Mouse (Mus musculus) limb, embryonic 15.5 days (tissue): ENCODE data around the gene Gipc2. TPM values are rescaled to one million over a fixed set of nuclear protein-coding genes. Genes with fewer than 3 reads are reported as not detected.

Experiments
- ATAC-seq: fragments of 200-750 bp; cut with Nextera tagmentation; 2 replicates; pipeline ENCODE4 v1.8.0; 2017; ENCODE audit warnings: low read depth, moderate TSS enrichment; ENCODE audit not compliant: insufficient number of reproducible peaks, low FRiP score, low TSS enrichment
- H3K27ac ChIP-seq: fragments of 300-500 bp; sonication (generic); 2 replicates; pipeline ENCODE4 v1.5.1; 2015; ENCODE audit warnings: moderate library complexity, mild to moderate bottlenecking, inconsistent platforms
- H3K27me3 ChIP-seq: fragments of 300-500 bp; sonication (generic); 2 replicates; pipeline ENCODE4 v1.6.1; 2015; ENCODE audit warnings: inconsistent platforms
- H3K36me3 ChIP-seq: fragments of 300-500 bp; sonication (generic); 2 replicates; pipeline ENCODE4 v1.6.1; 2015; ENCODE audit warnings: inconsistent platforms
- H3K4me1 ChIP-seq: fragments of 300-500 bp; sonication (generic); 2 replicates; pipeline ENCODE4 v1.6.1; 2015; ENCODE audit warnings: inconsistent platforms
- H3K4me2 ChIP-seq: fragments of 300-500 bp; sonication (generic); 2 replicates; pipeline ENCODE4 v1.6.1; 2015; ENCODE audit warnings: mild to moderate bottlenecking, inconsistent platforms
- H3K4me3 ChIP-seq: fragments of 300-500 bp; sonication (generic); 2 replicates; pipeline ENCODE4 v1.5.1; 2015; ENCODE audit warnings: mild to moderate bottlenecking, inconsistent platforms
- H3K9ac ChIP-seq: fragments of 300-500 bp; sonication (generic); 2 replicates; pipeline ENCODE4 v1.6.1; 2015; ENCODE audit warnings: inconsistent platforms
- H3K9me3 ChIP-seq: fragments of 300-500 bp; sonication (generic); 2 replicates; pipeline ENCODE4 v1.6.1; 2016; ENCODE audit warnings: inconsistent platforms
- WGBS: fragments of 180-500 bp; shearing (Covaris S2); methylation state at CpG from one replicate; pipeline ENCODE4 v1.1.7; 2015; 5-methylcytosine and 5-hydroxymethylcytosine counted together
- polyA plus RNA-seq: library from polyadenylated mRNA; unstranded; fragments of >200 nt; fragmentation: Nextera tagmentation; extraction: Ambion mirVana; gene quantifications from 2 replicates; pipeline ENCODE4 v1.2.1, GENCODE M21; 2015

Gipc2 gene
- polyA plus RNA-seq, 1 experiment from 2014 or later, result 9.1 TPM

DNA sequence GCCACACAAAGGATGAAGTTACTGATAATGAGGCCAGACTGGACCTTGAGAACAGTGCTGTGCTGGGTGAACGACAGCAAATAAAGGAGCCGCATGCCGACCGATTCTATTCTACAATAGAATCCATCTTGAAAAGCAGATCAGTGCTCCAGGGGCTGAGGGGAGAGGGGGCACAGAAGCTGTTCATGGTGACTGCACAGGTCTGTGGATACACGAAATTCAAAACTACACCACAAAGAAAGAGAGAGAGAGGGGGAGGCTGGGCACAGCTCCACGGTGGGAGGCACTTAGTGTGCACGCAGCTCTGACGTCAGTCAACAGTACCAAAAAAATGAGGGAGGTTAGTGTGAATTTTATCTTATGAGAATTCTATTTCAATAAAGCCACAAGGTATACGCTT lies 17.5 kb upstream of the Gipc2 start:
- no peak overlapping the region for H3K4me3 ChIP-seq
- H3K27ac ChIP-seq, result no peak overlapping the region
- H3K27me3 ChIP-seq, result no peaks in the 10 kb centered on the region
- H3K9me3 ChIP-seq, result no peaks in the 10 kb centered on the region
- no peak for ATAC-seq
- H3K36me3 ChIP-seq, result peaks cover 16% of the 10 kb centered on the region
- H3K9ac ChIP-seq, result no peak overlapping the region
- H3K4me1 ChIP-seq, result peaks cover 3% of the 10 kb centered on the region; the same call in 1 of the 2 replicates
- H3K4me2 ChIP-seq, result no peak overlapping the region
- 88% methylated on average over 9 of the region's 9 CpGs for WGBS

DNA sequence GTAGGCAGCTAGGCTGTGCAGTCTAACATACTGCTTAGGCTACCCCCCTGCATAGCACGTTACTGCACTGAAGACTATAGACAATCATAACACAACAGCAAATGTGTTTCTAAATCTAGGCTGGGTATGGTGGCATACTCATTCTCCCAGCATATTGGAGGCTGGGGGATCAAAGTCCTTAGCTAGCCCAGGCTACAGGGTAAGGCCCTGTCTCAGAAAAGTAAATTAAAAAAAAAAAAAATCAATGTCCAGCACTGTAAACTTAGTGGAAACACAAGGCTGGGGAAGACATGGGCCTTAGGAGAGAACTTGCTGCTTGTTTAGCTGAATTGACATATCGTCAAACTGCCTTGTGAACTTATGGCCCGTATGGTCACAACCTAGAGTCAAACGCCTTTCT lies 14.6 kb upstream of the Gipc2 start:
- no peaks in the 10 kb centered on the region for H3K27me3 ChIP-seq
- H3K4me3 ChIP-seq, result no peak overlapping the region
- H3K4me1 ChIP-seq, result peaks cover 3% of the 10 kb centered on the region; the same call in 1 of the 2 replicates
- H3K9ac ChIP-seq, result no peak overlapping the region
- no peaks in the 10 kb centered on the region for H3K9me3 ChIP-seq
- ATAC-seq, result no peak
- H3K4me2 ChIP-seq, result no peak overlapping the region
- no peak overlapping the region for H3K27ac ChIP-seq
- 93% methylated on average over 4 of the region's 4 CpGs for WGBS
- H3K36me3 ChIP-seq, result peaks cover 16% of the 10 kb centered on the region

GRCm38 (mm10) chr3:152179285-152179684 lies 13.3 kb upstream of the Gipc2 start:
- peaks cover 12% of the 10 kb centered on the region for H3K36me3 ChIP-seq
- H3K4me1 ChIP-seq, result peaks cover 3% of the 10 kb centered on the region; the same call in 1 of the 2 replicates
- no peak overlapping the region for H3K4me2 ChIP-seq
- WGBS, result 10% methylated on average over 1 of the region's 1 CpGs
- peak; percentile 65; the same call in 1 of the 2 replicates for ATAC-seq
- no peak overlapping the region for H3K9ac ChIP-seq
- no peaks in the 10 kb centered on the region for H3K27me3 ChIP-seq
- H3K9me3 ChIP-seq, result no peaks in the 10 kb centered on the region
- H3K27ac ChIP-seq, result no peak overlapping the region; the same call in 1 of the 2 replicates
- H3K4me3 ChIP-seq, result no peak overlapping the region

DNA sequence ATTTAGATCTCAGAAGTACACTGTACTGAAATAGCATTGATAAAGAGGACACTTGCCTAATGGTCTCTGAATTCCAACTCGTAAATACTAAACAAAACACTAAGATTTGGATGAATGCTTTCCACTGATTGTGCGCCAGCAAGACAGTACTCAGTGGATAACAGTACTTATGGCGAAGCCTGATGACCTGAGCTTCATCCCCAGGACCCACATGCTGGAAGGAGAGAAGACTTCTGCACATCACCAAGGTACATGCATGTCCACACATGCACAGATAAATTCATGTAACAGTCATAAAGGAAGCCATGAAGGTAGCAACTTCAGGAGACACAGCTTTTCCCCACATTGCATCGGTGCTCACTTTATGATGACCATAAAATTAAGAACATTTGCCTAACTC lies 12.8 kb upstream of the Gipc2 start:
- Histone ChIP-seq H3K27me3 (no peaks in the 10 kb centered on the region), H3K36me3 (peaks cover 12% of the 10 kb centered on the region), H3K4me3 (no peak overlapping the region), H3K4me2 (no peak overlapping the region), H3K27ac (no peak overlapping the region; the same call in 1 of the 2 replicates), H3K4me1 (peaks cover 3% of the 10 kb centered on the region; the same call in 1 of the 2 replicates), H3K9me3 (no peaks in the 10 kb centered on the region), H3K9ac (no peak overlapping the region)
- WGBS, result 56% methylated on average over 4 of the region's 4 CpGs
- no peak for ATAC-seq

- ATAC-seq, result no peak
- no peak overlapping the region for H3K4me2 ChIP-seq
- no peak overlapping the region for H3K9ac ChIP-seq
- no peaks in the 10 kb centered on the region for H3K4me1 ChIP-seq
- no peaks in the 10 kb centered on the region for H3K36me3 ChIP-seq
- no peak overlapping the region for H3K4me3 ChIP-seq
- WGBS, result 52% methylated on average over 7 of the region's 7 CpGs
- no peak overlapping the region for H3K27ac ChIP-seq
- peaks cover 7% of the 10 kb centered on the region; the same call in 1 of the 2 replicates for H3K27me3 ChIP-seq
- H3K9me3 ChIP-seq, result no peaks in the 10 kb centered on the region
Measured at GRCm38 (mm10) chr3:152172322-152172935, 6.4 kb upstream of the Gipc2 start.

GRCm38 (mm10) chr3:152171862-152172261 lies 5.8 kb upstream of the Gipc2 start:
- no peaks in the 10 kb centered on the region for H3K9me3 ChIP-seq
- peaks cover 5% of the 10 kb centered on the region; the same call in 1 of the 2 replicates for H3K4me1 ChIP-seq
- H3K27me3 ChIP-seq, result peaks cover 7% of the 10 kb centered on the region; the same call in 1 of the 2 replicates
- no peak overlapping the region for H3K4me3 ChIP-seq
- H3K4me2 ChIP-seq, result no peak overlapping the region
- WGBS, result 60% methylated on average over 7 of the region's 7 CpGs
- no peak for ATAC-seq
- H3K9ac ChIP-seq, result no peak overlapping the region
- H3K36me3 ChIP-seq, result no peaks in the 10 kb centered on the region
- H3K27ac ChIP-seq, result no peak overlapping the region

DNA sequence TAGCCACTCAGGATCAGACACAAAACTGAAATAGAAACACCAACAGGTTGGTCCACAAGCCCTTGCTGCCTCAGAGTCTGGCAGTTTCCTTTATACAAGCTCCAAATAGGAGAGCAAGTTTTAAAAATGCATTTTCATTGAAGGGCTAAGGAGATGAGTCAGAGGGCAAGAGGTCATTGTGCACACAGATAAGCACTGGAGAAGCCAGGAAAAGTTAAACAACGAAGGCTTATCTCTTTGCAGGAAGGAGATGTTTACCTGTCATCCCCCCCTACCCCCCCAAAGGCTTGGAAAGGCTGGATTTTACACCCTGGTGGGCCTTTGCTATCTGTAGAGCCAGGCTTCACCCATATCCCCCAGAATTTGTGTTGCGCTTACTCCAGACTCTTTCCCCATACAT lies 5.2 kb upstream of the Gipc2 start:
- H3K27ac ChIP-seq, result no peak overlapping the region
- WGBS, result 73% methylated on average over 2 of the region's 2 CpGs
- H3K9ac ChIP-seq, result no peak overlapping the region
- H3K27me3 ChIP-seq, result peaks cover 7% of the 10 kb centered on the region; the same call in 1 of the 2 replicates
- no peak overlapping the region for H3K4me2 ChIP-seq
- H3K4me3 ChIP-seq, result no peak overlapping the region
- H3K9me3 ChIP-seq, result no peaks in the 10 kb centered on the region
- H3K4me1 ChIP-seq, result peaks cover 9% of the 10 kb centered on the region; the same call in 1 of the 2 replicates
- ATAC-seq, result no peak
- no peaks in the 10 kb centered on the region for H3K36me3 ChIP-seq

DNA sequence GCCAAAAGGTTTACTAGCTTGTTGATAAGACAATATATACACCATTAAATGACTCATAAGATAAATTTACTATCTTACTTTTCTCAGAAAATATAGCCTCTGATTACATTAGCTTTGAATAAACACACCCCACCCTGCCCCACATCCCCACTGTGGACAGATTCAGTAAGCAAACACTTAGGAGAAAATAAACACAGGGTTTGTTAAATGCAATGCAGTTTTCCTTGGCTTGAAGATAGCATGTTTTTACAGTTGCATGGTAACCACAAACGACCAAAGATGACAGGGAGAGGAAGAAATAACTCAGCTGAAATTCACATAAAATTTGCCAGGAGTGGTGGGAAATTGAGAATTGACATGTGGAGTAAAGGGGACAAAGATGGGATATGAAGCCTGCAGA lies 4.4 kb upstream of the Gipc2 start:
- Histone ChIP-seq H3K27me3 (peaks cover 16% of the 10 kb centered on the region), H3K4me3 (no peak overlapping the region), H3K4me1 (peaks cover 17% of the 10 kb centered on the region), H3K9ac (no peak overlapping the region), H3K9me3 (no peaks in the 10 kb centered on the region), H3K36me3 (no peaks in the 10 kb centered on the region), H3K27ac (no peak overlapping the region), H3K4me2 (no peak overlapping the region)
- WGBS, result 26% methylated on average over 1 of the region's 1 CpGs
- ATAC-seq, result no peak

DNA sequence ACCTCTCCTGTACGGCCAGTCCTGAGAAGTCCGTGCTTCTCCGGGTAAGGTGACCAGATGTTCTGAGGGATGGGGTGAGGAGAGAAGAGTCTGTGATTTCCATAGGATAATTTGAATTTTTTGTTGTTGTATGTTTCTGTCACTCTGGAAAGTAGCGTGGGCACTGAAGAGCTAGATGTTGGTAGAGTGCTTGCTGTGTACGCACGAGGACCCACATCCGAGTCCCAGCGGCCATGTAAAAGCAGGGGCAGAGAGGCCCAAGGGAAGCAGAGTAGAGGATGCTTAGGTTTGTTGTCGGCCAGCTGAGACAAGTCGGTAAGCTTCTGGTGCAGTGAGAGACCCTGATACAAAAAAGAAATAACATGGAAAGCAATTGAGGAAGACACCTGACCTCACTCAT lies 2.0 kb upstream of the Gipc2 start:
- Histone ChIP-seq H3K4me2 (no peak overlapping the region), H3K9me3 (no peaks in the 10 kb centered on the region), H3K4me3 (no peak overlapping the region), H3K27me3 (peaks cover 17% of the 10 kb centered on the region), H3K36me3 (no peaks in the 10 kb centered on the region), H3K9ac (no peak overlapping the region), H3K27ac (no peak overlapping the region), H3K4me1 (peaks cover 21% of the 10 kb centered on the region)
- WGBS, result 89% methylated on average over 10 of the region's 10 CpGs
- no peak for ATAC-seq

DNA sequence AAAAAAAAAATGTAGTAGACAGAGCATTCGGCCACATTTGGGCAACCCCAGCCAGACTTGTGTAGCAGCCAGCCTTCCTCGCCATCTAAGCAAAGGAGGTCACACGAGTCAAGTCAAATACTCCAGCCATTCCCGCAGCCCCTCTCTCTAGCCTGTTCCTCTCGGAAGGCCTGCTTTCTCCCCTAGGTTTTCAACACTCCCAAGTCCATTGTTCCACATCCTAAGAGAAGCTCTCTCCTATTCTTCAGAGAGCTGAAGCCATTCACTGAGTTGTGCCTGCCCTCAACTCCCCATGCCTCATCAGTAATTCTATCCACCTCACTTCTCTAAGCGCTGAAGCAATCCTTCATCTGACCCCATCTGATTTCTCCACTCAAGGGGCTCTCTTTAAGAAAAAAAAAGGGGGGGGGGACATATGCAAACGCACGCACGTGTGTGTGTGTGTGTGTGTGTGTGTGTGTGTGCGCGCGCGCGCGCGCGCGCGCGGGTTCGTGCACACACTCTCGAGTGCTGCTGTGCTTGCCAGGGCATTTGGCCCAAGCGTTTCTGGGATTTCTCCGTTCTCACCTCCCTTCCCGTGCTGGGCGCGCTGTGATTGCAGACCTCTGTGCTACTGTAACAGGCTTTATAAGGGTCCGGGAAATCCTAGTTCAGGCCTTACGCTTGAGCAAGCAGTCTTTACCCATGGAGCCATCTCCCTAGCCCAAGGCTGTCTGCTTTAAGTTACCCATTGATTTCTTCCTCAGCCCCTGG lies 845 bp upstream of the Gipc2 start:
- Histone ChIP-seq H3K4me2 (peak overlapping the region; percentile 54), H3K27ac (no peak overlapping the region), H3K9me3 (no peaks in the 10 kb centered on the region), H3K36me3 (no peaks in the 10 kb centered on the region), H3K27me3 (peaks cover 17% of the 10 kb centered on the region), H3K4me3 (peak overlapping the region; percentile 27), H3K9ac (no peak overlapping the region), H3K4me1 (peaks cover 21% of the 10 kb centered on the region)
- WGBS, result 13% methylated on average over 29 of the region's 29 CpGs
- ATAC-seq, result no peak

DNA sequence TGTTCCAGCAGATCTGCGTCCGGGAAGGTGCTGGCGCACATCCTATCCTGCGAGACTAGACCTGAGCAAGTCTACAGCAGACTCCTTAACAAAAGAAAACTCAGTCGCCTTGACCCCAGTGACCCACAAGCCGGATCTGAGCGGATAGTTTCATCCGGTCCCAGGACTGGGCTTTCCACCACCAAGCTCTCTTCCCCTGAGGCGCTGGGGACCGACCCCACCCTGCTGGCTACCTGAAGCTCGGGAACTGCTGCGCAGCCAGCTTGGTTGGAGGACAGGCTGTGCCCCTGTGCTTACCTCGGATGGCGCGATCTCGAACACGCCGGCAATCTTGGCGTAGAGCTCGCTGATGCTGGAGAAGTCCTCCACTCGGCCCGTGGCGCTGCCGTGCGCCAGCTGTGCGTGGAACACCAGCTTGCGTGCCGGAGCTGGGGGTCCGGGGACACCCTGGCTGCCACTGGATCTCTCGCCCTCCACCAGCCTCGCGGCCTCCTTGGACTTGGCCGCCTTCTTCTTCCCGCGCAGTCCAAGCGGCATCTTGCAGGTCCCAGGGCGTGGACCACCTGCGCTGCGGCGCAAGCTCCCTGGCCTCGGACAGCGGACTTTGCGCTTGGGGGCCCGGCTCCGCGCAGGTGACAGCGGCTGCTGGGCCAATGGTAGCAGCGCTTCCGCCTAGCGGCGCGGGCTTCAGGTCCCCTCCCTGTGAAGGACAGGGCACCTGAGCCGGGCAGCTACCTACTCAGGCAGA lies 505 bp downstream of the Gipc2 start:
- H3K4me1 ChIP-seq, result peaks cover 21% of the 10 kb centered on the region
- peaks cover 17% of the 10 kb centered on the region for H3K27me3 ChIP-seq
- H3K36me3 ChIP-seq, result no peaks in the 10 kb centered on the region
- H3K4me3 ChIP-seq, result peak overlapping the region; percentile 50
- WGBS, result 1% methylated on average over 53 of the region's 53 CpGs
- peak overlapping the region; percentile 99 for H3K4me2 ChIP-seq
- no peak overlapping the region for H3K27ac ChIP-seq
- no peaks in the 10 kb centered on the region for H3K9me3 ChIP-seq
- 0 out of 2 replicates have a peak overlapping the region, but pooled peaks have one; percentile 18 for H3K9ac ChIP-seq
- ATAC-seq, result no peak

DNA sequence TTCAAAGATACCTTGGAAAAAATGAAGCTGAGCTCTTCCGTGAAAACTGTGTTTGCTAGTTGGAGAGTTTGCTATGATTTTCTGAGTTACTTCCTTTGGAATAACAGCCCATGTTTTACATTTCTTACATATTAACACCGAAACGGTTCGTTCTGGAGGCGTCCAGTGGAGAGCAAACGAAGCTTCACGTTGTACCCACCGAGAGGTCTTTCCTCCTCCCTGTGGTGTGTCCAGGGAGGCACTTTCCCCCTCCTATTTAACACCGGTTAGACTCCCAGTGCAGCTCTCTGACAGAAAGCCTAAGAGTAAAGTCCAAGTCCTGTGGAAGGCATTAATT lies 1.0 kb downstream of the Gipc2 start:
- H3K27ac ChIP-seq, result no peak overlapping the region
- no peak overlapping the region for H3K9ac ChIP-seq
- ATAC-seq, result no peak
- no peaks in the 10 kb centered on the region for H3K36me3 ChIP-seq
- H3K27me3 ChIP-seq, result peaks cover 17% of the 10 kb centered on the region
- H3K4me3 ChIP-seq, result peak overlapping the region; percentile 50; the same call in 1 of the 2 replicates
- 37% methylated on average over 9 of the region's 9 CpGs for WGBS
- no peaks in the 10 kb centered on the region for H3K9me3 ChIP-seq
- peaks cover 21% of the 10 kb centered on the region for H3K4me1 ChIP-seq
- H3K4me2 ChIP-seq, result peak overlapping the region; percentile 99
